Mouse (Mus musculus): ENCODE data around the gene Gas2l2. TPM values are rescaled to one million over a fixed set of nuclear protein-coding genes. Genes with fewer than 3 reads are reported as not detected.

Gas2l2 gene
- polyA plus RNA-seq, 1 experiment from 2014 or later, result not detected

Other genes starting within 250 kb of the Gas2l2 start
- 2.1 and 2.5 TPM in 2 replicates for gene Slfn3, start 238.1 kb downstream of the Gas2l2 start, polyA plus RNA-seq (2015; fragmentation: Nextera tagmentation; extraction: Ambion mirVana)
- gene Slfn14, start 142.7 kb downstream of the Gas2l2 start, polyA plus RNA-seq (2015; fragmentation: Nextera tagmentation; extraction: Ambion mirVana), result 0.30 and 0.66 TPM in 2 replicates
- gene Ap2b1, start 130.4 kb downstream of the Gas2l2 start, polyA plus RNA-seq (2015; fragmentation: Nextera tagmentation; extraction: Ambion mirVana), result 62.5 and 65.2 TPM in 2 replicates
- 11.7 and 13.2 TPM in 2 replicates for gene Pex12, start 126.9 kb downstream of the Gas2l2 start, polyA plus RNA-seq (2015; fragmentation: Nextera tagmentation; extraction: Ambion mirVana)
- 1.0 and 1.6 TPM in 2 replicates for gene Rasl10b, start 20.3 kb downstream of the Gas2l2 start, polyA plus RNA-seq (2015; fragmentation: Nextera tagmentation; extraction: Ambion mirVana)
- 0.35 TPM in 1 of 2 replicates, not detected in the other for gene 1700020L24Rik, start 8.2 kb upstream of the Gas2l2 start, polyA plus RNA-seq (2015; fragmentation: Nextera tagmentation; extraction: Ambion mirVana)
- 1.3 and 1.4 TPM in 2 replicates for gene Mmp28, start 33.6 kb upstream of the Gas2l2 start, polyA plus RNA-seq (2015; fragmentation: Nextera tagmentation; extraction: Ambion mirVana)
- 13.6 and 17.1 TPM in 2 replicates for gene Taf15, start 43.6 kb upstream of the Gas2l2 start, polyA plus RNA-seq (2015; fragmentation: Nextera tagmentation; extraction: Ambion mirVana)
- not detected in 2 replicates for gene Heatr9, start 92.7 kb upstream of the Gas2l2 start, polyA plus RNA-seq (2015; fragmentation: Nextera tagmentation; extraction: Ambion mirVana)
- not detected in 2 replicates for gene Ccl5, start 101.1 kb upstream of the Gas2l2 start, polyA plus RNA-seq (2015; fragmentation: Nextera tagmentation; extraction: Ambion mirVana)
- gene Ccl9, start 149.2 kb upstream of the Gas2l2 start, polyA plus RNA-seq (2015; fragmentation: Nextera tagmentation; extraction: Ambion mirVana), result 4.7 and 6.1 TPM in 2 replicates
- gene Ccl6, start 163.6 kb upstream of the Gas2l2 start, polyA plus RNA-seq (2015; fragmentation: Nextera tagmentation; extraction: Ambion mirVana), result 3.9 and 8.3 TPM in 2 replicates
- gene Rpl9-ps1, start 216.2 kb upstream of the Gas2l2 start, polyA plus RNA-seq (2015; fragmentation: Nextera tagmentation; extraction: Ambion mirVana), result not detected in 2 replicates
- 0.37 and 0.91 TPM in 2 replicates for gene Ccl3, start 219.9 kb upstream of the Gas2l2 start, polyA plus RNA-seq (2015; fragmentation: Nextera tagmentation; extraction: Ambion mirVana)
- 0.34 and 0.71 TPM in 2 replicates for gene Ccl4, start 233.1 kb upstream of the Gas2l2 start, polyA plus RNA-seq (2015; fragmentation: Nextera tagmentation; extraction: Ambion mirVana)